Mouse (Mus musculus): Measurements from ENCODE around the gene Clec16a.

Gene Clec16a

GRCm38 (mm10) chr16:10716696-10717095, 171.6 kb downstream of the Clec16a start:
- no peak for DNase-seq (ENCODE audit: low spot score in 2 of 2)

GRCm38 (mm10) chr16:10719971-10720370, 174.8 kb downstream of the Clec16a start:
- no peak for DNase-seq (ENCODE audit: low spot score in 2 of 2)

GRCm38 (mm10) chr16:10722882-10723544, 177.9 kb downstream of the Clec16a start:
- DNase-seq (ENCODE audit: low spot score in 2 of 2): no peak

- no peak for DNase-seq (ENCODE audit: low spot score in 2 of 2)
These were observed 178.9 kb downstream of the Clec16a start for GRCm38 (mm10) chr16:10723816-10724647.

GRCm38 (mm10) chr16:10725156-10725555, 180.0 kb downstream of the Clec16a start:
- DNase-seq (ENCODE audit: low spot score in 2 of 2): no peak

- no peak for DNase-seq (ENCODE audit: low spot score in 2 of 2)
These were observed 182.5 kb downstream of the Clec16a start for GRCm38 (mm10) chr16:10727630-10728029.

GRCm38 (mm10) chr16:10728886-10729285, 183.7 kb downstream of the Clec16a start:
- DNase-seq (ENCODE audit: low spot score in 2 of 2): no peak

GRCm38 (mm10) chr16:10730941-10731340, 185.8 kb downstream of the Clec16a start:
- no peak for DNase-seq (ENCODE audit: low spot score in 2 of 2)

GRCm38 (mm10) chr16:10731785-10732184, 186.6 kb downstream of the Clec16a start:
- peak; percentile 29 to 33 for DNase-seq (ENCODE audit: low spot score in 2 of 2)

GRCm38 (mm10) chr16:10732421-10732820, 187.3 kb downstream of the Clec16a start:
- peak; percentile 39 to 54 for DNase-seq (ENCODE audit: low spot score in 2 of 2)

- DNase-seq (ENCODE audit: low spot score in 2 of 2): no peak
These were observed 190.6 kb downstream of the Clec16a start for GRCm38 (mm10) chr16:10735781-10736180.

- no peak for DNase-seq (ENCODE audit: low spot score in 2 of 2)
These were observed 191.2 kb downstream of the Clec16a start for GRCm38 (mm10) chr16:10736364-10736763.

GRCm38 (mm10) chr16:10737571-10737970, 192.4 kb downstream of the Clec16a start:
- DNase-seq (ENCODE audit: low spot score in 2 of 2): no peak

- DNase-seq (ENCODE audit: low spot score in 2 of 2): no peak
These were observed 193.7 kb downstream of the Clec16a start for GRCm38 (mm10) chr16:10738866-10739265.

- no peak for DNase-seq (ENCODE audit: low spot score in 2 of 2)
These were observed 194.8 kb downstream of the Clec16a start for GRCm38 (mm10) chr16:10739854-10740398.

- DNase-seq (ENCODE audit: low spot score in 2 of 2): no peak
These were observed 195.9 kb downstream of the Clec16a start for GRCm38 (mm10) chr16:10741082-10741481.

- no peak for DNase-seq (ENCODE audit: low spot score in 2 of 2)
These were observed 204.1 kb downstream of the Clec16a start for GRCm38 (mm10) chr16:10749226-10749625.

GRCm38 (mm10) chr16:10749824-10750223, 204.7 kb downstream of the Clec16a start:
- no peak for DNase-seq (ENCODE audit: low spot score in 2 of 2)

- no peak for DNase-seq (ENCODE audit: low spot score in 2 of 2)
These were observed 209.6 kb downstream of the Clec16a start for GRCm38 (mm10) chr16:10754521-10755296.

- DNase-seq (ENCODE audit: low spot score in 2 of 2): no peak
These were observed 211.0 kb downstream of the Clec16a start for GRCm38 (mm10) chr16:10756168-10756567.

GRCm38 (mm10) chr16:10761182-10761581, 216.0 kb downstream of the Clec16a start:
- DNase-seq (ENCODE audit: low spot score in 2 of 2): no peak
